Mouse (Mus musculus): ENCODE results near the gene Naaladl2.
A peak's percentile ranks its signal among the peaks of the same experiment; 100 is the strongest.
"Not testable (repeated sequence)": the region's sequence is repeated elsewhere in the genome, so short reads cannot be mapped to it uniquely, and the experiment has no call there.

Gene Naaladl2

GRCm38 (mm10) chr3:25143555-25144311, at the start of gene Naaladl2:
TSS of gene Naaladl2 (minus strand) at chr3:25144261.
- DNase-seq (ENCODE audit: low read depth), result peak; percentile 40

- no peak for DNase-seq (ENCODE audit: low read depth)
Observed at GRCm38 (mm10) chr3:25151721-25152120, 7.7 kb upstream of the Naaladl2 start.

- DNase-seq (ENCODE audit: low read depth), result no peak
Observed at GRCm38 (mm10) chr3:25147271-25147670, 3.2 kb upstream of the Naaladl2 start.

DNA sequence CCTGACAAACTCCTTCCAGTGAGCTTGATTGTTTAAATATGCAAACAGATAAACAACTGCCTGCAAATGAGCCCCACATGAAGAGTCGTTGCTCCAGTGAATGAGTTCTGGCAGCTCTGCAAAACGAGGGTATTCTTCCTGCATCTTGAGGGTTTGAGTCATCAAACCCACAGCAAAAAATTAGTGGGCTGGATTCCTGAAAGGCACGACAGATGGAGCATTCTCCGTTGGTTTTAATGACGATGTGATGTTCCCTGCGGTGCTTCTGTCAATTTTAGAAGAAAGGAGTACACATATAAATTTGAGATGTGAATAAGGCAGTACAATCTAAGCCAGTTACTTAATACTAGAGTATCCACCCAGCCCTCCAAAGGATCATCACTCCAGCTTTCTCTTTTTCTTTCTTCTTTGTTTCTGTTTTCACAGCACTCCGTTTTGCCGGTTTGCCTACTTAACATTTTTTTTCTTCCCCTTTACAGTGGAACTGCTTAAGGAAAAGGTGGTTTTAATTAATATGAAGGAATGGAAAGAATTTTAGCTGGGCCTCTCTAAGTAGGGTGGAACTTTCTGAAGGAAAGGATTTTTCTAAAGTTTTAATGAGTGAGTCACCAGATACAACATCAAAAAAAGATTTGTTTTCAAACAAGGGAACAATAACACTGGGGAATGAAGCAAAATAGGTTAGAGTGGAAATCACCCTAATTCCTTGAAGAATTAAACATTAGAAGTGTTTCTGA, 1.1 kb upstream of the Naaladl2 start:
- peak; percentile 42 for DNase-seq (ENCODE audit: low read depth)

GRCm38 (mm10) chr3:25143111-25143510, 950 bp downstream of the Naaladl2 start:
- no peak for DNase-seq (ENCODE audit: low read depth)

DNA sequence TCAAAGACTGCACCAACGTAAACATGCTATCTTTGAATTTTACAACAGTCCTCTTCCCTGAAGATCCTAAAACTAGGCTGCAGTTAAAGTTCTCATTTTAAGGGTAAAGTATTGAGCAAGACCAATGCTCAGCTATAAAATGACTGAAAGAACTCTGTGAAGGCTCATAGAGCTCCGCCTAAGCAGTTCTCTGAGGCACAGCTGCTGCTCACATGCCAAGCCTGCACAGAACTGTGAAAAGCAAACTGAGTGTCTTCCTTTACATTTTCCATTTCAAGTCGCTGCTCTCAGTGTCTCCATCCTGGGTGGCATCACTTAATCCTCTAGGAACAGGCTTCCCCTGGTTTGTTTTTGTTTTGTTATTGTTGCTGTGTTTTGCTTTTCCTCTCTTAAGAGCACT, 12.2 kb downstream of the Naaladl2 start:
- no peak for DNase-seq (ENCODE audit: low read depth)

DNA sequence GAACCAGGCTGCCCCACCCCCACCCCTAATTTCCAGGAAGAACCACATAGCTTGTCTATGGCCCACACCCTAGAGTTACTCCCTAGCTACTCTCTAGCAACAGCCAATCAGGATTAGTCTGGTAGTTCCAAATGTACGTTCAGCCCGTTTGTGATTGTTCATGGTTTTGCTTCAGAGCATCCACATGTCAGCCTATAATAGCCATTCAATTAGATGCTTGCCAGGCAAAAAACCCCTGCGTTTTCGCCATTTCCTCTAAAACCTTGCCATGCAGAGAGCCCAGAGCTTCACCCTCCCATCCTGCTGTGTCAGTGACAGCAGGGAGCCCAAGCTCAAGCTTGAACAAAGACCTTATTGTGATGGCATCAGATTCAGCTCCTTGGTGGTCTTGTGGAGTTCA, 16.2 kb downstream of the Naaladl2 start:
- no peak for DNase-seq (ENCODE audit: low read depth)

DNA sequence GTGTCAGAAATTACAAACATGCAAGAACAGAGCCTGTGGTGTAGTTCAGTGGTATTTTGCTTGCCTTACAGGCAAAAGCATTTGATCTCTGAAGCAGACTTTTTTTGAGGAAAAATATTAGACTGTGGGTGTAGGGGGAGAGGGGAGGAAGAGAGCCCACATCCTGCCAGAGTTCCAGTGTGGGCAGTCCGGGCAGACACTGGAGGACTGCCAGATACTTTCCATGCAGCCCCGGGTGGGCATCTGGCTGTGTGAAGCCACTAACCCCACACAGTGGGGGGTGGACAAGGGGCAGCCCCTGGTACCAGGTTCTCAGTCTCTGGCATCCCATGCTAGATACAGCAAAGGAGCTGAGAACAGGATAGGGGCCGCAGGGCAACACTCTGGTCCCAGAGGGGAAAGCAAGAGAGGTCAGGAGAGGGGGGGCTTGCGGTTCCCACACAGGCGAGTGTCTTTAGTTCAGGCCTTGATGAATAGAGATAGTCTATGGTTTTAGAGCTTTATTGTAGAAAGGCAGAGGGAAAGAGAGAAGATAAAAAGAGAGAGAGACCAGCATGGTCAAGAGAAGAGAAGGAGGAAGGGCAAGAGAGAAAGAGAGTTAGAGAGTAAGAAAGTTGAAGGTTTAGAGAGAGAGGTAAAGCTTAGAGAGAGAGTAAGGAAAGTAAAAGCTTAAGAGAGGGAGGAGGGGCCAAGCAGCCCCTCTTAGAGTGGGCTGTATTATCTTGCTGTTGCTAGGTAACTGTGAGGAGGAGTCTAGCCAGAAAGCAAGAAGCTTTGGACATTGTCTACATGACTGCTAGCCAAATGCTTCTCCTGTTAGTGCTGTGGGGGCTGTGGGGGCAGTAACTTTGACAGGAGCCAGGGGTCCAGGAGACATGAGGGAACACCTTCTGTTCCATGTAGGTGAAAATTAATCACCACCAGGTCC, 18.9 kb downstream of the Naaladl2 start:
- DNase-seq (ENCODE audit: low read depth), result no peak

DNA sequence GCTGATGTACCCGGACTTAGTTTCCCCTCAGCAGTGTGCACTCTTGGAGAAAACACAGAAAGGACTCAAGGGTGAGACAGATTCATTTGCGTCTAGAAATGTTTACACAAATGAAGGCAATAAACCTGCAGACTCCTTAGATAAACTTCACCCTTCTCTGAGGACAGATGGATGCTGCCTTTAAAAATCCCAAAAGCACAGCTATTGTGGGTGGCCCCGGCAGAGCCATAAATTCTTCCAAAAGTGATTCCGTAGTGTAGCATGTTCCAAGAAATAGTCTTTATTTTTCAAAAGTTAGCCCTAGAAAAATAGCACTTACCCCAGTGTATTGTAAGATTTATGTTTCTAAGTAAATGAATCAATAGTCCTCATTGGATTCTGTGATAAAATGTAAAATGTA, 31.0 kb downstream of the Naaladl2 start:
- no peak for DNase-seq (ENCODE audit: low read depth)

- DNase-seq (ENCODE audit: low read depth), result no peak
Observed at GRCm38 (mm10) chr3:25108997-25109396, 35.1 kb downstream of the Naaladl2 start.

DNA sequence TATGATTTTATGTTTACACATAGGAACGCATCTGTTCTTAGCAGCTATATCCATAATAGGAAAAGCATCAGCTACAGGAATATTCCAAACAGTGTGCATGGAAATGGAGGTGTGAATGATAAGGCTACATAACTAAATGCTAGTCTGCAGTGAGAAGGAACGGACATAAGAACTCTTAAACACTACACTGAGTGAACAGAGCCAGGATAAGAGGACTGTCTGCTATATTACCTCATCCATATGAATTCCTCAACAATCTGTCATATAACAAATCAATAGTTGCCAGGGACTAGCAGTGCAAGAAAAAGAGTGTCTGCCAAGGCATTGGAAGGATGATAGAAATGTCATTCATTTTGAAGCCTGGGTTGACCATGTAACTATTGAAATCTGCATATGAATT, 51.1 kb downstream of the Naaladl2 start:
- DNase-seq (ENCODE audit: low read depth), result no peak

DNA sequence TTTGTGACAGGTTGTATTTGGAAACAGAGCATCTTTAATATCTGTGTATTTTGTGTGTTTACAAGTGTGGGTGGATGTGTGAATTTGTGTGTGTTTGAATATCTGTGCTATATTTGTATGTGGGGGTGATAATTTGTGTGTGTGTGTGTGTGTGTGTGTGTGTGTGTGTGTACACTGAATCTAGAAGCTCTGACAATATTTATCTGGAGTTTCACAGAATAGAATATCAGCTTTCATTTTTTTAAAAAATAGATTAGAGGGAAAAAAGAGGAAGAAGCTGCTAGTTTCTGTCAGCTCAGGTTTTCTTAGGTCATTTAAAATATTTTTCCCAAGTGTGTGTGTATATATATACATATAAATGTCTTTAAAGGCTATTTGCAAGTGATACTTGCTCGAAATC, 68.3 kb downstream of the Naaladl2 start:
- DNase-seq (ENCODE audit: low read depth), result no peak

DNA sequence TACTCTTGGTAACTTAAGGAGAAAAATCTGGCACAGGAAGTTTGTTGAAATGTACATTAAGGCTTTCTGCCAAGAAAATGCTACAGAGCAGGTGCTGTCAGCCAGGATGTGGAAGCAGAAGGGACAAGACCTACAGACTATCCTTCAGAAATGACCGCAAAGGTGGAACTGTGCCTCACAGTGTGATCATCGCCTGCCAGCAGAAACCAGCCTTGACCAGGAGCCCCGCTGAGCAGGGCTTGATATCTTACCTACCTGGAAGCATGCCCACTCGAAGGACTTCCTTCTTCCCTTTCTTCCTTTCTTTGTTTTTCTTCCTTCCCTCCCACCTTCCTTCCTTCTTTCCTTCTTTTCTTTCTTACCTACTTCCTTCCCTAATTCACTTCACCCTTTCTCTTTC, 69.8 kb downstream of the Naaladl2 start:
- DNase-seq (ENCODE audit: low read depth), result no peak

DNA sequence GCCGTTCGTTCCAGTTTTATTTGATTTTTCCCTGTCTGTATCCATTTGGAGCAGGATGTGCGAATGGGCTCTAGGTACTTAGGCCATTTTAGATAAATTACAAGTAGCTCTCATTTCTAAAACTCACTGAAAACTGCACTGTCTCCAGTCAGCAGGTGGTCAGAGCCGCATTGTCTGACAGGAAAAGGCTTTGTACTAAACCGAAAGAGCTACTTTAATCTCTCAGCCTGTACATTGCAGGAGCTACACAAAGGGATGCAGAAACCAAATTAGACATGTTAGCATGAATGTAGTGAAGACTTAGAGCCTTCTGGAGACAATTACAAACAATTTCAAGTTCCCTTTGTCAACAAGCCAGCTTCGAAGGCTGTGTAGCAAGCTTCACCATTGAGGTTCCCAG, 70.2 kb downstream of the Naaladl2 start:
- no peak for DNase-seq (ENCODE audit: low read depth)

DNA sequence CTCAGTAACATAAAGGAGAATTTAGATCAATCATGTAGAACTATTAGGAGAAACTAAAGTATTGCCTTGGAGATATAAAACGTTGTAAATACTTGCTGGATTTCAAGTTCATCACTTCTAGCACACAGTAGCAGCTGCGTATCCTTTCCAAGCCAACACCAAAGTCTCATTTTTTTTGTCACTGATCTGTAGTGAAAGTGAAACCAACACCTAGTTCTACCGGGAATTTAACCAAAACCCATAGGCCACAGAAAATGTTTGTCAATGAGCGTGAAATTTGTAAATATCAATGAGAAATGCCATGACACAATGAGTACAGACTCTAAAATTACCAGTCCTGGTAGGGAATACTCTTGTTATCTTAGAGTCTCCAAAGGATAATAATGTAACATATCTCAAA, 80.8 kb downstream of the Naaladl2 start:
- DNase-seq (ENCODE audit: low read depth), result no peak

DNA sequence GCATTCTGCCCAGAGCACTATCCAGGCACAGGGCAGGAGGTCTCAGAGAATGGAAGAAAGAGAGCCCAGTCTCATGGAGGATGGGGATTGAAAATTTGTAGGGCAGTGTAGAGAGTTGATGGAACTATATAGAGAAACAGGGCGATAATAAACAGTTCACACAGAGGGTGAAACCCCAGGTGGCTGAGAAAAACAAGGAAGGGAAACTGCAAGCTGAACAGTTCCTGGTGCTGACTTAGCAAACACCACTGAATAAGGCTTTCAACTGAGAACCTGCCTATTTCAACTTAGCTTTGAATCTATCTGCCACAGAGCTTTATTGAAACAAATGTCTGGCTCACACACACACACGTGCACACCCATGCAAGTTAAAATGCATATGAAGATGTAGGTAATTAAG, 91.1 kb downstream of the Naaladl2 start:
- no peak for DNase-seq (ENCODE audit: low read depth)

- DNase-seq (ENCODE audit: low read depth), result no peak
Observed at GRCm38 (mm10) chr3:25019972-25020371, 124.1 kb downstream of the Naaladl2 start.

DNA sequence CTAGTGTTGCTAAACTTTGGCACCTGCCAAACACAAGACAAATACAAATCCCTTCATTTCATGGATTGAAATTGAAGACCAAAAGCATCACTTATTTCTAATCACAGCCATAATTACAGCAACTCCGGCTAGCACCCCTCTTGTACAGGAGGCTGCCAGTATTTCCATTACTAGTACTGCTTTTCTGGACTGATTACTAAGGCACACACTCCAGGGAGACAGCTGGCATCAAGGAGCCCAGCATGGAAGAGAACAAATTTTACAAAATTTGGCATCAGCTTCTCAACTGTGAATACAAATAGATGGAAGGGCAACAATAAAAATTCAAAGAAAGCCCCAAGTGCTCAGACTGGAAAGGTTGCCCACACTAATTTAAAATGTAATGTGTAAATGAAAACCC, 133.3 kb downstream of the Naaladl2 start:
- DNase-seq (ENCODE audit: low read depth), result no peak

DNA sequence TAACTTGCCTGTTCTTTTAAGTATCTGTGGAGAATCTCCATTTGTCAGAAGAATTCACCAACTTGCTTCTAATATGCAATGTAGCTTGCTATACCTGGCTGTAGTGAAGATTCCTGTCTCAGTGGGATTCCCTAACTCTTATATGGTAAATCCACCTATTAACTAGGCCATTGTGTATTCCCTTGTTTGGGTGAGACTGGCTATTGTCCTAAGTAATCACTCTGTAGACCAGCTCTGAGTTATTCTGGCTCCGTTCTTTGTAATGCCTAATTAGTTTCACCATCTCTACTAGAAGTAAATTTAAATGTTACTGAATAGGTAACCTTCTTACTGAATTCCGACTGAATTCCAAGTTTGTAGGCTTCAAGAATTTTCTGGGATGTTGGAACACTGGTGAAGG, 137.3 kb downstream of the Naaladl2 start:
- DNase-seq (ENCODE audit: low read depth), result not testable (repeated sequence)

GRCm38 (mm10) chr3:24992577-24992976, 151.5 kb downstream of the Naaladl2 start:
- no peak for DNase-seq (ENCODE audit: low read depth)

GRCm38 (mm10) chr3:24992078-24992477, 152.0 kb downstream of the Naaladl2 start:
- no peak for DNase-seq (ENCODE audit: low read depth)

DNA sequence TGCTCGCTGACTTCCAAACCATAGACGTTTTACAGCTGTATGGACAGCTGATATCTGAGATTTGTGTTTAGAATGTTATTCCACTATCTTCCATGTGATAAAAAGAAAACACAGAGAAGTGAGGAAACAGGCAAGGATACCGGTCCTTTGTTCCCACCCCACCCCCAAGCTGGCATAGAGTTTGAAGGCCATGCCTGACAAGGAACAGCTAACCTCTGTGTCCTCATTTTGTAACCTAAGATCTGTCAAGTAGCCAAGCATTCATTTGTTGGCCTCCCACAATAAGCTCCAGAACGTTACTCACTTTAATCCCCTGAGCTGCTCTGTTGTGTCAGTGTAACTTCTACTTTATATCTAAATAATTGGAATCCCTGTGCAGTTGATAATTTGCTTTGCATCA, 161.9 kb downstream of the Naaladl2 start:
- no peak for DNase-seq (ENCODE audit: low read depth)

DNA sequence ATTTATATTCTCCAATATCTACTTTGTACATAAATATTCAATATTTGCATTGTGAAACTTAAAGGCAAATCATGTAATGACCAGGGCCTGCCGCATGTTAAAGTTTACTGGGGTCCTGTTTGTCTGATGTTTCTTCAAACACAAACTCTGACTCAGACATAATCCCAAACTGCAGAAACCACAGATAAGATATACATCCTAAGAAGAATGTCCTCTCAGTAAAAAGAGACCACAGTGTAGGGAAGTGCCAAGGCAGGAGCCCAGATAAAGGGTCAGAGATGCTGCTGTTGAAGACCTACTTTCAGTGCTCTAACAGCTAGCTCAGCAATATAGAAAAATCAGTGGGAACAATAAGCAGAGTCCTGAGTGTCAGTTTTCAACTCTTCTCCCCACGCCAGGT, 201.9 kb downstream of the Naaladl2 start:
- DNase-seq (ENCODE audit: low read depth), result no peak
